Mouse (Mus musculus) testis, adult 2 months (tissue): ENCODE measurements around the gene Mest. TPM values are rescaled to one million over a fixed set of nuclear protein-coding genes. Genes with fewer than 3 reads are reported as not detected.

ENCODE experiments used
- H3K27ac ChIP-seq: fragments of 200-500 bp; 2 replicates; pipeline ENCODE4 v1.5.1; 2012; ENCODE audit warnings: low read depth, low read length; ENCODE audit not compliant: control insufficient read depth, insufficient read depth
- H3K27me3 ChIP-seq: fragments of 200-500 bp; 2 replicates; pipeline ENCODE4 v1.6.1; 2012; ENCODE audit warnings: mild to moderate bottlenecking, low read length, moderate library complexity; ENCODE audit not compliant: control insufficient read depth, insufficient read depth
- H3K36me3 ChIP-seq: fragments of 200-500 bp; 2 replicates; pipeline ENCODE4 v1.6.1; 2012; ENCODE audit warnings: mild to moderate bottlenecking, low read length; ENCODE audit not compliant: control insufficient read depth, insufficient read depth
- H3K4me1 ChIP-seq: fragments of 200-500 bp; 2 replicates; pipeline ENCODE4 v1.6.1; 2012; ENCODE audit warnings: low read length; ENCODE audit not compliant: control insufficient read depth, insufficient read depth
- H3K4me3 ChIP-seq: fragments of 200-500 bp; 2 replicates; pipeline ENCODE4 v1.5.1; 2012; ENCODE audit warnings: low read depth, mild to moderate bottlenecking, low read length, moderate library complexity, mixed read lengths; ENCODE audit not compliant: control insufficient read depth
- CTCF ChIP-seq: fragments of 200-500 bp; IDR thresholded peaks from 2 replicates; pipeline ENCODE4 v1.5.1; 2012; ENCODE audit warnings: low read depth, mild to moderate bottlenecking, inconsistent platforms, low read length, moderate library complexity; ENCODE audit not compliant: control insufficient read depth, insufficient read depth, insufficient replicate concordance
- POLR2A ChIP-seq: fragments of 200-500 bp; IDR thresholded peaks from 2 replicates; pipeline ENCODE4 v1.6.1; 2012; ENCODE audit warnings: low read depth, mild to moderate bottlenecking, inconsistent platforms, low read length, moderate library complexity; ENCODE audit not compliant: control insufficient read depth
- polyA plus RNA-seq: library from polyadenylated mRNA; depleted of rRNA; stranded (reverse); fragments of >200 nt; gene quantifications from 2 replicates; pipeline ENCODE4 v1.2.3, GENCODE M21; 2012

The Mest gene
- polyA plus RNA-seq, 1 experiment: 7.8 TPM

DNA sequence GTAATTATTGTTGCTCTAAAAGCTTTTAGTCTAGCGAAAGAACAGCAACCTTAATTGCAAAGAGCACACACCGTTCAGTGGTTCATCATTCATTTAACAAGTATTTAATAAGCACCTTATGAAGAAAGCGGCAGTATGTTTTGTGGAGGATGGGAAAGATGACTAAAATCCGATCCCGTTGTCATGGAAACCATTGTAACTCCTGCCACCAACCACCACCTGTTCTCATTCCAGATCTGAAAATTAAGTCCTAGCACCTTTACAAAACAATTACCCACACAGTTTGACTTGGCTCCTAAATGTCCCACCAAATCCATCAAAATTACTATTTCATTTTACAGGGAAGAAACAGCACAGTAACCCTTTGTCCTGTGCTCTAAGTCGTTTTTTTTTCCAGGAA lies 29.1 kb upstream of the Mest start:
- Histone ChIP-seq H3K4me1 (peaks cover 9% of the 10 kb centered on the region), H3K27me3 (no peaks in the 10 kb centered on the region), H3K36me3 (no peaks in the 10 kb centered on the region), H3K4me3 (peak overlapping the region; percentile 98; the same call in 1 of the 2 replicates), H3K27ac (no peak overlapping the region)
- TF ChIP-seq POLR2A (no peak), CTCF (no peak)

- Histone ChIP-seq H3K4me3 (no peak overlapping the region), H3K27ac (no peak overlapping the region), H3K4me1 (peaks cover 9% of the 10 kb centered on the region), H3K27me3 (no peaks in the 10 kb centered on the region), H3K36me3 (no peaks in the 10 kb centered on the region)
- no peak for TF ChIP-seq CTCF
- TF ChIP-seq POLR2A: no peak
Measured at GRCm38 (mm10) chr6:30695124-30695523, 28.2 kb upstream of the Mest start.

DNA sequence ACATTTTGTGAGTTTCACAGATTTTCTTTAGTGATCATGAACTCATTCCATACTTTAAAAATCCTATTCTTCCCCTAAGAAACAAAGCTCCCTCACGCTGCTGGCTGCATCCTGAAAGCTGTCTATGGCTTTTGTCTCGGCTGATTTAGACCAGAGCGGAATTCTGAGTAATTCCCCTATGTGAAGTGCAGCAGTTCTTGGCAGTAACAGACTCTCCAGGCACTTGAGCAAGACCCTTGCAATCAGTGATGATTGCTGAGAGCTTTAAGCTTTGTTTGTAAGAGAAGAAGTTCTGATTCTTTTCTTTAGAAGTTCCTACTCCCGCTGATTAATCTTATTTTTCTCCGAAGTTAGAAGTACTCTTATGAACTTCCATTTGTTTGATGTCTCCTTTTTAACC lies 25.9 kb upstream of the Mest start:
- H3K36me3 ChIP-seq: no peaks in the 10 kb centered on the region
- no peaks in the 10 kb centered on the region for H3K27me3 ChIP-seq
- TF ChIP-seq CTCF (no peak), POLR2A (no peak)
- no peak overlapping the region for H3K4me3 ChIP-seq
- peaks cover 7% of the 10 kb centered on the region for H3K4me1 ChIP-seq
- H3K27ac ChIP-seq: no peak overlapping the region

- Histone ChIP-seq H3K4me3 (no peak overlapping the region), H3K4me1 (peaks cover 4% of the 10 kb centered on the region), H3K27ac (no peak overlapping the region), H3K36me3 (no peaks in the 10 kb centered on the region), H3K27me3 (no peaks in the 10 kb centered on the region)
- no peak for TF ChIP-seq POLR2A
- no peak for TF ChIP-seq CTCF
Measured at GRCm38 (mm10) chr6:30698036-30698435, 25.3 kb upstream of the Mest start.

DNA sequence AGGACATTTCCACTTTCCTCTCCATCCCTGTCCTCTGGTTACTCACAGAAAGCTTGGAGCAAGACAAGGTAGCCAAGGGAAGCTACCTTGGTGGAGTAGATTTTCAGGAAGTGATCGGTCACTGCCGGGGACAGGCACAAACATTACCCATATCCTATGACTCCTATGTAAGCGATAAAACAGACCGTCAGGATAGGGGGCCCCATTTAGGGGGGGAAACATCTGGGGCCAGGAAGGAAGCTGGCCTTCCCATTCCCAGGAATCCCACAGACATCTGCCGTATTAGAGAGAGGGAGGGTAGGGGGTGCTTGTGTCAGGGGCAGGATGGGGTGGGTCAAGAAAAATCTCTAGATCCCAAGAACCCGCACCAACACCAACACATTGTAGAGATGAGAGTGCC lies 23.2 kb upstream of the Mest start:
- no peaks in the 10 kb centered on the region for H3K36me3 ChIP-seq
- peaks cover 5% of the 10 kb centered on the region; the same call in 1 of the 2 replicates for H3K4me1 ChIP-seq
- no peak overlapping the region for H3K4me3 ChIP-seq
- H3K27me3 ChIP-seq: no peaks in the 10 kb centered on the region
- H3K27ac ChIP-seq: no peak overlapping the region
- TF ChIP-seq POLR2A (no peak), CTCF (no peak)

DNA sequence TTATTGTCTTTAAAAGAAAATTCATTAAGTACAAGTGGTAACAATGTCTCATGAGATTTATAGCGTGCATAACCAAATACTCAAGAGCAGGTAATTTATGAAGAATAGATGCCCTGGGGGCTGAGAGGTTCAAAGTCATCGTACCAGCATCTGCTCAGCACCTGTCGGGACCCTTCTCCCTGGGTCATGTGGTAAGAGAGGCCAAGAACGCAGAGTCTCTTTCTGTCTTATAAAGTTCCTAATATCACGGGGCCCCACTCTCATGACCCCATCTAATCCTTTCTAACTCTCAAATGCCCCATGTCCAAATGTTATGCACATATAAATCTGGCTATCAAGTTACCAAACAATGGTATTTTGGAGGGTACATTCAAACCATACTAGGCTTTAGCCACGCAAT lies 20.5 kb upstream of the Mest start:
- Histone ChIP-seq H3K4me3 (no peak overlapping the region), H3K4me1 (peaks cover 5% of the 10 kb centered on the region; the same call in 1 of the 2 replicates), H3K27me3 (no peaks in the 10 kb centered on the region), H3K27ac (no peak overlapping the region), H3K36me3 (no peaks in the 10 kb centered on the region)
- TF ChIP-seq CTCF: no peak

DNA sequence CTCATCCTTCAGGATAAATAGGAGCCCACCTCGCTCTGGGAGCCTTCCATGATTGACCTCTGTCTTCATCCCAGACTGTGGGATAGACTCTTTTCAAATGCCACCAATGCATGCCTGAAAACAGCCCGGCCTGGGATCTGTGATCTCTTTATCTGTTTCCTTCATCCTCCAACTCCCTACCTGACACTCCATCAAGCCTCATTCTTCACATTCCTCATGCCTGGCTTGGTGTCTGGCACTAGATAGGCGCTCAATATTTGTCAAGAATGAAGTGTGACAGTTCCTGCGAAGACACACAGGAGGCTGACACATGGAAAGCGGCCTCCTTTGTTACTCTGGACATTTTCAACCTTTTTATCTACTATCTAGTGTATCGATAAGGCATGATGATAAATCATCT lies 19.9 kb upstream of the Mest start:
- no peak overlapping the region for H3K27ac ChIP-seq
- no peaks in the 10 kb centered on the region for H3K27me3 ChIP-seq
- H3K4me1 ChIP-seq: peaks cover 5% of the 10 kb centered on the region; the same call in 1 of the 2 replicates
- TF ChIP-seq CTCF: no peak
- no peak for TF ChIP-seq POLR2A
- no peak overlapping the region for H3K4me3 ChIP-seq
- H3K36me3 ChIP-seq: no peaks in the 10 kb centered on the region

DNA sequence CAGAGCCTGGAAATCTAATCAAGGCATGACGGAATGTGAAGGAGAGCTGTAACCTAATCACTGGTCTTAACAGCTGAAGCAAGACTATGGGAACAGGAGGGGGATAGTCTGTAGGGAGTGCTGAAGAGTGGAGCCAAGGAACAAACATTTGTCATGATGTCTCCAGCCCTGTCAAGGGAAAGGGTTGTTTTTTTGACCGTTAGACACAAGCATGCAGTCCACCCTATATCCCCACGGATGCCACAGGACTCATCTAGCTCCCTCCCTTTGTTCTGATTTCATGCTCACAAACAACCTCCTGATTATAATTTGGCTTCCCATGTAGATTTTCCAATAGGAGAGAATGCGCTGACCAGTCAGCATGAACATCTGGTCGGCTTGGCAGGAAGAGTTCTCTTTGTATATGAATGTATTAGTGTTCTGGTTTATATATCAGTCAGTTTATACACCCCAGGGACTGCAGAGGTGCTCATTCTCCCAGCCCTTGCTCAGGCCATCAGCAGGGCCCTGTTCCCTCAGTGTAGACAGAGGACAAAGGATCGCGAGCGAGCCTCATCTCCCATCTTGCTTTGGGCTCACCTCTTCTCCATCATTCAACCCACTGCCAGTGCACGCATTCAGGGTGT lies 19.3 kb upstream of the Mest start:
- Histone ChIP-seq H3K4me3 (no peak overlapping the region), H3K36me3 (no peaks in the 10 kb centered on the region), H3K4me1 (peaks cover 5% of the 10 kb centered on the region; the same call in 1 of the 2 replicates), H3K27me3 (no peaks in the 10 kb centered on the region), H3K27ac (no peak overlapping the region)
- no peak for TF ChIP-seq POLR2A
- TF ChIP-seq CTCF: no peak
